Mouse (Mus musculus) small intestine, adult 2 months (tissue): ENCODE measurements around the gene Iqschfp.

Experiments
- CTCF ChIP-seq: fragments of 200-500 bp; IDR thresholded peaks from 2 replicates; pipeline ENCODE4 v1.5.1; 2012; ENCODE audit warnings: low read depth, mild to moderate bottlenecking, control low read depth, inconsistent platforms, low read length, moderate library complexity, mixed read lengths; ENCODE audit not compliant: insufficient replicate concordance, insufficient read length; ENCODE audit errors: extremely low read depth
- POLR2A ChIP-seq: fragments of 200-500 bp; IDR thresholded peaks from 2 replicates; pipeline ENCODE4 v1.6.1; 2012; ENCODE audit warnings: low read depth, mild to moderate bottlenecking, control low read depth, inconsistent platforms, low read length, moderate library complexity

GRCm38 (mm10) chr3:68077406-68077805, 185.4 kb downstream of the Iqschfp start:
- TF ChIP-seq POLR2A (no peak), CTCF (no peak)
